Mouse (Mus musculus) CH12.LX (cell line): ENCODE measurements around the gene Tmem174. TPM values are rescaled to one million over a fixed set of nuclear protein-coding genes. Genes with fewer than 3 reads are reported as not detected.

Experiments
- DNase-seq: peaks from one replicate; pipeline ENCODE4 v3.0.0-alpha.2; 2013; ENCODE audit errors: extremely low read depth
- H3K27ac ChIP-seq: 2 replicates; pipeline ENCODE4 v1.5.1; 2012; ENCODE audit warnings: low read depth, mild to moderate bottlenecking, control low read depth, moderate library complexity; ENCODE audit not compliant: insufficient read depth
- H3K27me3 ChIP-seq: replicated peaks from 2 replicates; pipeline ENCODE3; 2012; ENCODE audit warnings: inconsistent platforms
- H3K36me3 ChIP-seq, 2 experiments: replicated peaks in 1 of 2; 2 replicates each; pipeline versions ENCODE3 to v1.6.1; 2012; ENCODE audit warnings: inconsistent platforms in 1 of 2, low read length in 1 of 2, mild to moderate bottlenecking in 1 of 2, mixed read lengths in 1 of 2, moderate library complexity in 1 of 2; ENCODE audit not compliant: control insufficient read depth in 1 of 2, insufficient read depth in 1 of 2
- H3K4me1 ChIP-seq, 2 experiments: 2 replicates each; pipeline ENCODE4 v1.6.1; 2012; ENCODE audit warnings: inconsistent platforms in 1 of 2, moderate library complexity in 1 of 2; ENCODE audit not compliant: insufficient read depth in 2 of 2, control insufficient read depth in 1 of 2
- H3K4me2 ChIP-seq: 2 replicates; pipeline ENCODE4 v1.6.1; 2012; ENCODE audit warnings: low read depth, mild to moderate bottlenecking, control low read depth; ENCODE audit not compliant: poor library complexity, insufficient read depth, severe bottlenecking
- H3K4me3 ChIP-seq, 3 experiments: fragments of 150-350 bp in 1 of 3; sonication (generic) in 1 of 3; replicated peaks in 1 of 3; 2 replicates each; pipeline versions ENCODE3 to v1.5.1; 2011 to 2012; ENCODE audit warnings: low read depth in 2 of 3, low read length in 2 of 3, mild to moderate bottlenecking in 2 of 3, moderate library complexity in 2 of 3, control low read depth in 1 of 3, improper control_type of control experiment in 1 of 3, inconsistent platforms in 1 of 3, mixed read lengths in 1 of 3; ENCODE audit not compliant: poor library complexity in 1 of 3
- H3K79me2 ChIP-seq: replicated peaks from 2 replicates; pipeline ENCODE4 v1.6.1; 2012; ENCODE audit warnings: mild to moderate bottlenecking, moderate library complexity; ENCODE audit not compliant: control insufficient read depth, poor library complexity, insufficient read depth, severe bottlenecking; ENCODE audit errors: extremely low read depth
- H3K9ac ChIP-seq: 2 replicates; pipeline ENCODE4 v1.6.1; 2012; ENCODE audit warnings: low read depth, mild to moderate bottlenecking, control low read depth, moderate library complexity; ENCODE audit not compliant: insufficient read depth
- H3K9me3 ChIP-seq: replicated peaks from 2 replicates; pipeline ENCODE3; 2012; ENCODE audit warnings: low read length, inconsistent platforms, mixed read lengths
- BHLHE40 ChIP-seq: IDR thresholded peaks from 2 replicates; pipeline ENCODE4 v1.6.1; 2011; ENCODE audit warnings: mild to moderate bottlenecking, low read depth, low read length, improper control_type of control experiment
- CTCF ChIP-seq, 2 experiments: IDR thresholded peaks in 1 of 2; conservative IDR thresholded peaks in 1 of 2; 2 replicates each; pipeline ENCODE4 v1.5.1; 2011 to 2012; ENCODE audit warnings: low read depth in 2 of 2, low read length in 2 of 2, improper control_type of control experiment in 1 of 2, inconsistent platforms in 1 of 2, mild to moderate bottlenecking in 1 of 2, moderate library complexity in 1 of 2
- ELF1 ChIP-seq: IDR thresholded peaks from 2 replicates; pipeline ENCODE4 v1.6.1; 2014; ENCODE audit warnings: low read depth, mild to moderate bottlenecking, inconsistent platforms, low read length, improper control_type of control experiment
- IRF4 ChIP-seq: IDR thresholded peaks from 2 replicates; pipeline ENCODE4 v1.6.1; 2014; ENCODE audit warnings: low read depth, mild to moderate bottlenecking, inconsistent platforms, low read length, improper control_type of control experiment
- KAT2A ChIP-seq: IDR thresholded peaks from 2 replicates; pipeline ENCODE4 v1.6.1; 2012; ENCODE audit warnings: low read length, improper control_type of control experiment, inconsistent platforms; ENCODE audit not compliant: insufficient replicate concordance
- MAFK ChIP-seq: IDR thresholded peaks from 2 replicates; pipeline ENCODE4 v1.6.1; 2011; ENCODE audit warnings: low read length, improper control_type of control experiment; ENCODE audit not compliant: insufficient replicate concordance
- MAX ChIP-seq: IDR thresholded peaks from 2 replicates; pipeline ENCODE4 v1.6.1; 2011; ENCODE audit warnings: low read length, improper control_type of control experiment
- MEF2A ChIP-seq: IDR thresholded peaks from 2 replicates; pipeline ENCODE4 v1.6.1; 2014; ENCODE audit warnings: low read depth, mild to moderate bottlenecking, inconsistent platforms, low read length, improper control_type of control experiment, borderline replicate concordance
- MXI1 ChIP-seq: IDR thresholded peaks from 2 replicates; pipeline ENCODE4 v1.6.1; 2011; ENCODE audit warnings: mild to moderate bottlenecking, low read depth, low read length, improper control_type of control experiment
- NRF1 ChIP-seq: IDR thresholded peaks from 2 replicates; pipeline ENCODE4 v1.6.1; 2014; ENCODE audit warnings: low read depth, mild to moderate bottlenecking, inconsistent platforms, low read length, improper control_type of control experiment, moderate library complexity
- PAX5 ChIP-seq: IDR thresholded peaks from 2 replicates; pipeline ENCODE4 v1.6.1; 2012; ENCODE audit warnings: low read length, inconsistent platforms, mixed read lengths
- RAD21 ChIP-seq: IDR thresholded peaks from 2 replicates; pipeline ENCODE4 v1.6.1; 2011; ENCODE audit warnings: low read depth, mild to moderate bottlenecking, low read length, improper control_type of control experiment, moderate library complexity
- RCOR1 ChIP-seq: conservative IDR thresholded peaks from 2 replicates; pipeline ENCODE4 v1.6.1; 2012; ENCODE audit warnings: low read depth, mild to moderate bottlenecking, inconsistent platforms, low read length, improper control_type of control experiment
- SMC3 ChIP-seq: IDR thresholded peaks from 2 replicates; pipeline ENCODE4 v1.6.1; 2011; ENCODE audit warnings: low read depth, low read length, improper control_type of control experiment
- USF1 ChIP-seq: IDR thresholded peaks from 2 replicates; pipeline ENCODE4 v1.6.1; 2014; ENCODE audit warnings: low read depth, mild to moderate bottlenecking, inconsistent platforms, low read length, improper control_type of control experiment
- USF2 ChIP-seq: conservative IDR thresholded peaks from 2 replicates; pipeline ENCODE4 v1.6.1; 2011; ENCODE audit warnings: low read depth, low read length, improper control_type of control experiment
- ZC3H11A ChIP-seq: IDR thresholded peaks from 2 replicates; pipeline ENCODE4 v1.6.1; 2012; ENCODE audit warnings: low read depth, mild to moderate bottlenecking, inconsistent platforms, low read length, improper control_type of control experiment
- ZKSCAN1 ChIP-seq: IDR thresholded peaks from 2 replicates; pipeline ENCODE4 v1.6.1; 2012; ENCODE audit warnings: low read depth, inconsistent platforms, low read length, improper control_type of control experiment, borderline replicate concordance
- ZMIZ1 ChIP-seq: IDR thresholded peaks from 2 replicates; pipeline ENCODE4 v1.6.1; 2012; ENCODE audit warnings: low read depth, mild to moderate bottlenecking, inconsistent platforms, low read length, improper control_type of control experiment
- dilution Hi-C: fragments of 300-500 bp; cut with MboI; formaldehyde crosslinking; loops from 2 replicates; pipeline ENCODE4 v1.14.3; 2020; ENCODE audit warnings: low sequenced_read_pairs; ENCODE audit not compliant: extremely low pct_unique_long_range_greater_than_20kb, extremely low pct_ligation_motif_present
- in situ Hi-C: fragments of 300-500 bp; cut with MboI; formaldehyde crosslinking; loops from 3 replicates; pipeline ENCODE4 v1.14.3; 2019; ENCODE audit warnings: low sequenced_read_pairs, low pct_ligation_motif_present, low pct_unique_long_range_greater_than_20kb, mixed read lengths
- polyA plus RNA-seq: library from polyadenylated mRNA; unstranded; fragments of >175 nt; gene quantifications from 2 replicates; pipeline ENCODE4 v1.2.1, GENCODE M21; 2012; ENCODE audit warnings: low read depth; ENCODE audit not compliant: insufficient read length
- total RNA-seq, 2 experiments: library from RNA; depleted of rRNA; stranded (reverse); fragments of 300-350 nt in 1 of 2; fragments of >200 nt in 1 of 2; gene quantifications; 2 replicates each; pipeline ENCODE4 v1.2.3; 2012 to 2014

Gene Tmem174
- total and polyA plus RNA-seq, 3 experiments, result not detected

DNA sequence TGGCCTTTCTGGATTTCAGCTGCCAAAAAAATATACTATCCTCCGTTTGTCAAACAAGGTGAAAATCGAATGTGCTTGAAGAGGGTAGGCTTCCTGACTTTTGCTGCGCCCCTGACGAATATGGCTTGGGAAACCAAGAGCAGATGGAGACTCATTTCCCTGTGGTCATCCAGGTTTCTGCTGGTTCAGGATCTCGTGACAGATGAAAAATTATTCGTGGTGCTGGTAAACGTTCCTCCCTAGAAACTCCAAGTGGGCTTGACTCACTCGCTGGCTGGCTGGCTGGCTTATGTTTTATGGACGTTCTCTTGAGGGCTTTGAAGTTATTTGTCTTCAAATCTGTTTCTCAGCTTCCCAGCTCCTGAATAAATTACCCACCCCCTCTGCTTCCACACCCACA is 47.6 kb downstream of the Tmem174 start:
- H3K4me2 ChIP-seq, result peak overlapping the region; percentile 55
- no peak for DNase-seq

DNA sequence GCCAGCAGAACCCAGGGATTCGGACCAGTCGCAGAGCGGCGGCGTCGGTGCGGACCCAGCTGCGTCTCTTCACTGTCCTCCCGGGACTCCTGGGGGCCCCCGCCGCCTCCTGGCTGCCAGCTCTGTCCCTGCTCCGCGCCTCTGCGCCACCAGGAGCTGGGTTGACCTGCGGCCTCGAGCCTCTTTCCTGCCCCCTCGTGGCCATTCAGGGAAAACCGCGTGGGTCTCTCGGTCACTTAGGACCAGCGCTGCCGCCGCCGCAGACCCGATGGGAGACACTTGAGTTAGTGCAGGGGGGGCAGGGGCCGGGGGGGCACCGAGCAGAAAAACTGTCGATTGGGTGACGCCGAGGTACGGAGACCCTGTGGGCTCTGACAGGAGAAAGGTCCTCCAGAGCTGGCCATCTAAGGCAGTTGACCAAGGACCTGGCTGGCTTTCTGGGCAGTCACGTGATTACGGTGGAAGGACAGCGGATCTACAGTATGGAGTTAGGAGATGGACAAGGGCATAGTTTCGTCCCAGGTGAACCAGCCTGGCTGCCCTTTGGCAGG is 48.2 kb downstream of the Tmem174 start:
- Histone ChIP-seq H3K4me3 (peak overlapping the region; percentile 40 to 62 (median 41)), H3K9ac (peak overlapping the region; percentile 10; the same call in 1 of the 2 replicates), H3K4me1 (peaks cover 2 to 22% of the 10 kb centered on the region in 2 experiments; a peak in 3 of 4 replicates), H3K4me2 (peak overlapping the region; percentile 55), H3K9me3 (no peaks in the 10 kb centered on the region), H3K36me3 (no peaks in the 10 kb centered on the region), H3K27me3 (peaks cover 2% of the 10 kb centered on the region), H3K27ac (no peak overlapping the region), H3K79me2 (no peaks in the 10 kb centered on the region)
- in situ Hi-C loops (no loop called here), dilution Hi-C loops (no loop called here)
- peak; percentile 81 for DNase-seq
- no peak for TF ChIP-seq ZKSCAN1
- 0 out of 2 replicates have a peak, but pooled peaks have one; percentile 11 for TF ChIP-seq ELF1
- TF ChIP-seq KAT2A, result no peak
- peak in 1 of 2 experiments; percentile 87; a peak in 2 of 4 replicates for TF ChIP-seq CTCF (conservative IDR thresholded peaks at IDR 0.05 in 1 of 2, IDR thresholded peaks at IDR 0.05 in 1 of 2; ENCODE audit: low read depth in 2 of 2, low read length in 2 of 2)
- peak; percentile 12; the same call in 1 of the 2 replicates for TF ChIP-seq IRF4
- TF ChIP-seq RCOR1, result no peak
- TF ChIP-seq SMC3, result peak; percentile 62
- TF ChIP-seq MXI1, result no peak; the same call in 1 of the 2 replicates
- peak; percentile 64 for TF ChIP-seq USF1
- TF ChIP-seq PAX5, result no peak
- peak; percentile 49 for TF ChIP-seq RAD21
- TF ChIP-seq USF2, result peak; percentile 63
- TF ChIP-seq ZMIZ1, result no peak
- TF ChIP-seq NRF1, result peak; percentile 45; the same call in 1 of the 2 replicates
- TF ChIP-seq MAX, result peak; percentile 63
- peak; percentile 81 for TF ChIP-seq BHLHE40

More for the DNA sequence above, 47.6 kb downstream of the Tmem174 start:
- no peaks in the 10 kb centered on the region for H3K36me3 ChIP-seq
- H3K9ac ChIP-seq, result no peak overlapping the region
- no peaks in the 10 kb centered on the region for H3K9me3 ChIP-seq
- in situ Hi-C loops, result no loop called here
- H3K4me1 ChIP-seq, result peaks cover 2 to 20% of the 10 kb centered on the region in 2 experiments; a peak in 2 of 4 replicates
- H3K79me2 ChIP-seq, result no peaks in the 10 kb centered on the region
- TF ChIP-seq ZC3H11A (no peak), BHLHE40 (no peak), MEF2A (no peak), MAFK (no peak), ZMIZ1 (no peak), RAD21 (no peak)
- dilution Hi-C loops, result no loop called here
- no peak overlapping the region for H3K4me3 ChIP-seq
- no peak overlapping the region for H3K27ac ChIP-seq
- peaks cover 2% of the 10 kb centered on the region for H3K27me3 ChIP-seq
